Mouse (Mus musculus): ENCODE results near the gene Hic2.
"Not testable (repeated sequence)": the region's sequence is repeated elsewhere in the genome, so short reads cannot be mapped to it uniquely, and the experiment has no call there.

Gene Hic2

DNA sequence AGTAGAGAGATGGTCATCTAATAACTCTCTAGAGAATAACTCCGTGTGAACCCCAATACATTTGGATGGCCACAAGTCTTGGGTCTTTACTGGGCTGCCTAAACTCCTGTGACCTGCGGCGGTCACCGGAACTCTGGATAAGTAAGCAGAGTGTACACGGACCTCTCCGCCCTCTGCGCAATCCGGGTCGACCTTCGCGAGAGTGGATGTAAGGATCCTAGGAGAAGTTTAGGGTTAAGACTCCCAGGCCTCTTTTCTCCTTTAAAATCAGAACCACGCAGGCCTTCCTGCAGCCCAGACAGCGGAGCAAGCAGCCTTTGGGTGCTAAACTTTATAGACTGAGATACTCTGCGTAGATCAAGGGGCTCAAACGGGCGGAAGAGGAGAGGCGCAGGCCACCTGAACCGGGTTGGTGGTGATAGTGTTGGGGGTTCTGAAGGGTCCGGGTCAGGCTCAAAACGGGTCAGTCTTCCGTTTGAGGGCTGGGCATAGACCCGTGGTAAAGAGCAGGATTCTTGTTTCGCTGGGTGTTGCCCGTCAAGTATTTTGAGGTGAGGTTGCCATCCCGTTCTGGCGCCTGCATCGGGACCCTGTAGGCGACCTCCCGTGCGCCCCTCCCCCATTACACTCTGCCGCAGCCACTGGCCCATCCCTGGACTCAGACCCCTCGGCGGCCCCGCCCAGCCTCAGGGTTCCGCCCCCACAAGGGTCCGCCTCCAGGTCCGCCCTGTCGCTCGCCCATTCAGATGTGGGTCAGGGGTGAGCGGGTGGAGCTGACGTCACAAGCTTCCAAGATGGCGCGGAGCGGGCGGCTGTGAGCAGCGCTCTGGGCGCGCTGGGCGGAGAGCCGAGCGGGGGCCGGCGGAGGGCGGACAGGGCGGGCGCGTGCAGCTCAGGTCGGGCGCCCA is at the start of gene Hic2:
TSS of gene Hic2 (plus strand) at position 779 of the 908 bp plus-strand sequence.
- DNase-seq (ENCODE audit: low read depth, low spot score), result peak; percentile 98

- DNase-seq (ENCODE audit: low read depth, low spot score), result no peak
Measured at GRCm38 (mm10) chr16:17185475-17185874, 47.9 kb upstream of the Hic2 start.

DNA sequence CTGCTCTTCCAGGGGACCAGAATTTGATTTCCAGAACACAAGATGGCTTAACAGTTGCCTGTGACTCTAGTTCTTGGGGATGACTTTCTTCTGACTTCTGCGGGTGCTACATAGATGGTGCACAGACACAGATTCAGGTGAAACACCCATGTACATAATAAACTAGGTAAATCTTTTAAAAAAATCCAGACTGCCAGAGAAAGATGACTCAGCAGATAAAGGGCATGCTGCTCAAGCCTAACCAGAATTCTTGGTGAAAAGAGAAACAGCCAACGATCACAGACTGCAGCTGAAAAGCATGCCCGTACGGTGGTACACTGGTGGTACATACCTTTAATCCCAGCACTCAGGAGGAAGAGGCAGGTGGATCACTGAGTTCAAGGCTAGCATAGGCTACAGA is 39.5 kb upstream of the Hic2 start:
- DNase-seq (ENCODE audit: low read depth, low spot score), result no peak

DNA sequence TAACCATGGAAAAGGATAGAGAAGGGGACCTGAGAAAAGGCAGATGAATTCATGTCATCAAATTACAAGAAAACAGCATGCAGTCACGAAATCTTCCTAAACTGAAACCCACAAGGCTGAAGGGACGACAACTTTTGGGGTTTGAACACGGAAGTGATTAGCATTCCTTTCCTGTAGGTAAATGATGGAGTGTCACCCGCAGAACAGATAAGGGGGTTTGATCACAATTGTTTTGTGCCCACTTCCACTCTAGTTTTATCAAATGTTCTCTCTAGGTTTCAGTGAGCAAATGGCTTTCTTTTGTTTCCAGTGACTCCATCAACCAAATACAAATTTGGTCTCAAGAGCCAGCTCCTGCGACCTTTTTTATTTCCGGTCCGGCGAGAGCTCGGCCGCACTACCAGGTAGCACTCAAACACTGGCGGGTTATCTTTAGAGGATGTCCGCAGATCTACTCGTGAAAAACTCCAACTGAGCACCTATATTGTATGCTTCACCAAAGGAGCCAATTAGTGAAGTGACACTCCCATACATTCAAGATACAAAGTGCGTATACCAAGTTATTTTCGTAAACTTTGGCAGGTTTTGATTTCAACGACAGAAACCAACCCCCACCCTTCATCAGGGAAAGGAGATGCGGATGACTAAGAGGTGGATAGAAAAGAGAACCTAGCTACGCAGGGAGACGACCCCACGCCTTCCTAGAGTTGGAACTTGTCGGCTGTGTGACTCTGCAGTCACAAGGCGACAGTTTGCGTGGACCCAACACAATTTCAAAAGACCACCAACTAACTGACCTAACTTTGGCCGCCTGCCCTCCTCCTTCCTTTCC is 33.0 kb upstream of the Hic2 start:
- no peak for DNase-seq (ENCODE audit: low read depth, low spot score)

- DNase-seq (ENCODE audit: low read depth, low spot score), result peak; percentile 83
Measured at GRCm38 (mm10) chr16:17200953-17201707, 32.2 kb upstream of the Hic2 start.

- DNase-seq (ENCODE audit: low read depth, low spot score), result no peak
Measured at GRCm38 (mm10) chr16:17201977-17202376, 31.4 kb upstream of the Hic2 start.

DNA sequence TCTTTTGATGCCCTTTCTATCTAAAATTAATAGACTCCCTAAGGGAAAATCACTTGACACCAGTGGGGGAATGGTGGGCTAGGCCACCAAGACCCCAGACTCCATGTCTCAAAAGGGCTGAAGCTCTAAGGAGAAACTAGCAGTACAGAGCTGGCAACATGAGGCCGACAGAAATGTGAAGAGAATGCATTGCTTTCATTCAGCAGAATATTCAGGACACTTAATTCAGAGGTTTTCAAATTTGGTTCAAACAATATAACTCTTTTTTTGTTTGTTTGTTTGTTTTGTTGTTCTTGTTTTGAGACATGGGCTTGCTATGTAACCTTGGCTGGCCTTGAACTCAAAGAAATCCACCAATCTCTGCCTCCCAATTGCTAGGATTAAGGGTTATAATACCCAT is 30.8 kb upstream of the Hic2 start, which contains the start of gene Ube2l3:
TSS of gene Ube2l3 (minus strand) at position 101 of the 400 bp plus-strand sequence.
- no peak for DNase-seq (ENCODE audit: low read depth, low spot score)

GRCm38 (mm10) chr16:17204990-17205389 is 28.4 kb upstream of the Hic2 start:
- DNase-seq (ENCODE audit: low read depth, low spot score), result peak; percentile 63

GRCm38 (mm10) chr16:17208389-17209361 is 24.7 kb upstream of the Hic2 start, which contains the start of gene Rimbp3:
Gene Rimbp3, plus strand, starts transcription at chr16:17208603.
- DNase-seq (ENCODE audit: low read depth, low spot score), result peak; percentile 95

- no peak for DNase-seq (ENCODE audit: low read depth, low spot score)
Measured at GRCm38 (mm10) chr16:17209404-17209960, 23.9 kb upstream of the Hic2 start.

GRCm38 (mm10) chr16:17209981-17210838 is 23.2 kb upstream of the Hic2 start:
- DNase-seq (ENCODE audit: low read depth, low spot score), result peak; percentile 92

GRCm38 (mm10) chr16:17216934-17217633 is 16.3 kb upstream of the Hic2 start:
- DNase-seq (ENCODE audit: low read depth, low spot score), result no peak

GRCm38 (mm10) chr16:17220127-17220733 is 13.1 kb upstream of the Hic2 start:
- no peak for DNase-seq (ENCODE audit: low read depth, low spot score)

DNA sequence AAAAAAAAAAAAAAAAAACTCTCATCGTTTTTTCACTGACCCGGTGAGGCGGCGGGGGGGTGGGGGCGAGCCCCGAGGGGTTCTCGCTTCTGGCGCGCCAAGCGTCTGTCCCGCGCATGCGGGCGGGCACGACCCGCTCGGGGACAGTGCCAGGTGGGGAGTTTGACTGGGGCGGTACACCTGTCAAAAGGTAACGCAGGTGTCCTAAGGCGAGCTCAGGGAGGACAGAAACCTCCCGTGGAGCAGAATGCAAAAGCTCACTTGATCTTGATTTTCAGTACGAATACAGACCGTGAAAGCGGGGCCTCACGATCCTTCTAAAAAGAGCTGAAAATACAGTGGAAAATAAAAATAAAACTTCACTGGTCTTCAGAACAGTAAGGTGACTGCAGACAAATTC is 11.2 kb upstream of the Hic2 start:
- peak; percentile 97 for DNase-seq (ENCODE audit: low read depth, low spot score)

DNA sequence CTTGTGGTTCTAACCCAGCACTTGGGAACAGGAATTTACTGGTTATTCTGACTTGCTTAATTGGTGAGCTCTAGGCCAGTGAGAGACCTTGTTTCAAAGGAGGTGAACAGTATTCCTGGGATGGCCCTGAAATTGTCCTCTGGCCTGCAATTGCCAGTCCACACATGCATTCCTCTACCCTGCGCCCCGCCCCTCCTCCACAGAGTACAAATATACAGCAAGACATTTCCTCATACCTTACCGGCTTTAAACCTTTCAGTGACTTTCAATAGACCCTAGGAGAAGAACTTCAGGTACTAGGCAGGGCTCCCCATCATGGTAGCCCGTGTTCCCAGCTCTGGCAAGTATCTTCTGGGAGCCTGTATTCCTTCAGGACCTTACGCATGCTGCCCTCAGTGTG is 7.8 kb upstream of the Hic2 start:
- DNase-seq (ENCODE audit: low read depth, low spot score), result no peak

GRCm38 (mm10) chr16:17226496-17226895 is 6.9 kb upstream of the Hic2 start:
- DNase-seq (ENCODE audit: low read depth, low spot score), result no peak

- not testable (repeated sequence) for DNase-seq (ENCODE audit: low read depth, low spot score)
Measured at GRCm38 (mm10) chr16:17231523-17231922, 1.8 kb upstream of the Hic2 start.

All from mesoderm, embryonic 11.5 days (tissue).